Mouse (Mus musculus) G1E (cell line): Measurements from ENCODE around the gene Trp63. TPM values are rescaled to one million over a fixed set of nuclear protein-coding genes. Genes with fewer than 3 reads are reported as not detected.

Source experiments
- ATAC-seq: 2 replicates; pipeline ENCODE4 v1.8.0; 2016; ENCODE audit warnings: mild to moderate bottlenecking; ENCODE audit not compliant: insufficient number of reproducible peaks, poor library complexity, low FRiP score, severe bottlenecking; ENCODE audit errors: extremely low read depth
- DNase-seq: peaks from one replicate; pipeline ENCODE4 v3.0.0; 2012; ENCODE audit warnings: low spot score
- H3K27me3 ChIP-seq: 2 replicates; pipeline ENCODE4 v1.6.1; 2012; ENCODE audit warnings: mild to moderate bottlenecking, low read length, inconsistent platforms; ENCODE audit not compliant: insufficient read depth
- H3K36me3 ChIP-seq: replicated peaks from 2 replicates; pipeline ENCODE3; 2012; ENCODE audit warnings: mild to moderate bottlenecking, inconsistent platforms
- H3K4me1 ChIP-seq: 2 replicates; pipeline ENCODE4 v1.6.1; 2012; ENCODE audit warnings: low read depth, low read length, inconsistent platforms, mixed read lengths; ENCODE audit not compliant: insufficient read depth
- H3K4me3 ChIP-seq: 2 replicates; pipeline ENCODE4 v1.5.1; 2012; ENCODE audit warnings: low read depth, mild to moderate bottlenecking, inconsistent platforms, low read length, moderate library complexity, mixed read lengths
- H3K9me3 ChIP-seq: replicated peaks from 2 replicates; pipeline ENCODE4 v1.6.1; 2012; ENCODE audit warnings: inconsistent platforms
- CTCF ChIP-seq: IDR thresholded peaks from 2 replicates; pipeline ENCODE4 v1.5.1; 2012; ENCODE audit warnings: low read depth, low read length, inconsistent platforms, mixed read lengths
- GATA1 ChIP-seq: IDR thresholded peaks from 2 replicates; pipeline ENCODE4 v1.6.1; 2012; ENCODE audit warnings: borderline replicate concordance, low read length, inconsistent platforms, mixed read lengths
- GATA2 ChIP-seq: IDR thresholded peaks from 2 replicates; pipeline ENCODE4 v1.6.1; 2012; ENCODE audit warnings: low read depth, low read length, inconsistent platforms, borderline replicate concordance
- POLR2AphosphoS5 ChIP-seq: IDR thresholded peaks from 2 replicates; pipeline ENCODE4 v1.6.1; 2012; ENCODE audit warnings: low read depth, low read length, inconsistent platforms; ENCODE audit not compliant: insufficient replicate concordance
- TAL1 ChIP-seq: conservative IDR thresholded peaks from 2 replicates; pipeline ENCODE4 v1.6.1; 2012; ENCODE audit warnings: low read depth, low read length, inconsistent platforms, mixed read lengths
- polyA plus RNA-seq: library from polyadenylated mRNA; stranded (reverse); fragments of >175 nt; gene quantifications from 2 replicates; pipeline ENCODE4 v1.2.3, GENCODE M21; 2012
- total RNA-seq, 2 experiments: library from RNA; stranded (forward) in 1 of 2; stranded (reverse) in 1 of 2; fragments of 200-1000 nt in 1 of 2; fragments of >200 nt in 1 of 2; fragmentation: Nextera tagmentation in 1 of 2; gene quantifications; 2 replicates each; pipeline ENCODE4 v1.2.3; 2014 to 2017

Trp63 gene
- total and polyA plus RNA-seq, 3 experiments = 0.16 TPM; not detected in 2

GRCm38 (mm10) chr16:25727001-25727400, 43.4 kb downstream of the Trp63 start:
- no peak for DNase-seq
- TF ChIP-seq GATA2 (no peak), CTCF (no peak), POLR2AphosphoS5 (no peak), GATA1 (no peak), TAL1 (no peak)
- Histone ChIP-seq H3K36me3 (no peaks in the 10 kb centered on the region), H3K4me1 (no peaks in the 10 kb centered on the region), H3K9me3 (peaks cover 7% of the 10 kb centered on the region), H3K4me3 (no peak overlapping the region), H3K27me3 (no peaks in the 10 kb centered on the region)
- ATAC-seq = no peak

GRCm38 (mm10) chr16:25727957-25728506, 44.5 kb downstream of the Trp63 start:
- Histone ChIP-seq H3K36me3 (no peaks in the 10 kb centered on the region), H3K9me3 (peaks cover 8% of the 10 kb centered on the region), H3K4me3 (no peak overlapping the region), H3K27me3 (no peaks in the 10 kb centered on the region), H3K4me1 (no peaks in the 10 kb centered on the region)
- no peak for TF ChIP-seq CTCF
- TF ChIP-seq TAL1 = no peak
- no peak for TF ChIP-seq POLR2AphosphoS5
- TF ChIP-seq GATA1 = no peak
- no peak for TF ChIP-seq GATA2
- DNase-seq = no peak
- ATAC-seq = no peak

- Histone ChIP-seq H3K4me1 (no peaks in the 10 kb centered on the region), H3K27me3 (no peaks in the 10 kb centered on the region), H3K9me3 (peaks cover 9% of the 10 kb centered on the region; the same call in 1 of the 2 replicates), H3K4me3 (no peak overlapping the region), H3K36me3 (no peaks in the 10 kb centered on the region)
- DNase-seq = no peak
- no peak for ATAC-seq
- no peak for TF ChIP-seq TAL1
- no peak for TF ChIP-seq POLR2AphosphoS5
- TF ChIP-seq GATA1 = no peak
- TF ChIP-seq CTCF = no peak
- no peak for TF ChIP-seq GATA2
Observed at GRCm38 (mm10) chr16:25736912-25737311, 53.3 kb downstream of the Trp63 start.

DNA sequence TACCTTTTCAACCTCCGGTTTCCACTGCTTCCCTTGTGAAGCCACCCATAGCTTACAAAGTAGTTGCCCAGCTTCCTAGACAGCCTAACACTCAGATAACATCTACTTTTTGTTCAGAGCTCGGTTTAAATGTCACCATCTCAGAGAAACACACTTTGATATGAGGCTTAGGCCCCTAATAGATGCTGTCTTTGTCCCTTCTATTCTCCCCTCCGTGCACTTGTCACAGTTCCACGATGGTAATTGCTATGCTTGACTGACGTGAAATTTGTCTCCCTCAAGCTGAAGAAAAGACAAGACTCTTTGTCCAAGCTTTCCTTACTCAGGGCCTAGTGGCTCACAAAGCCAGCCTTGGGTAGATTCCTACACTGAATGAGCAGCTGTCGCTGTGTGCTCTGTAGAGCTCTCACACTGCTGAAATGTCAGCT, 54.1 kb downstream of the Trp63 start:
- peaks cover 9% of the 10 kb centered on the region; the same call in 1 of the 2 replicates for H3K9me3 ChIP-seq
- no peaks in the 10 kb centered on the region for H3K27me3 ChIP-seq
- no peak for TF ChIP-seq GATA2
- no peak for TF ChIP-seq GATA1
- TF ChIP-seq TAL1 = no peak
- no peak for TF ChIP-seq CTCF
- TF ChIP-seq POLR2AphosphoS5 = no peak
- no peaks in the 10 kb centered on the region for H3K36me3 ChIP-seq
- DNase-seq (no peak), ATAC-seq (no peak)
- H3K4me1 ChIP-seq = no peaks in the 10 kb centered on the region
- H3K4me3 ChIP-seq = no peak overlapping the region

DNA sequence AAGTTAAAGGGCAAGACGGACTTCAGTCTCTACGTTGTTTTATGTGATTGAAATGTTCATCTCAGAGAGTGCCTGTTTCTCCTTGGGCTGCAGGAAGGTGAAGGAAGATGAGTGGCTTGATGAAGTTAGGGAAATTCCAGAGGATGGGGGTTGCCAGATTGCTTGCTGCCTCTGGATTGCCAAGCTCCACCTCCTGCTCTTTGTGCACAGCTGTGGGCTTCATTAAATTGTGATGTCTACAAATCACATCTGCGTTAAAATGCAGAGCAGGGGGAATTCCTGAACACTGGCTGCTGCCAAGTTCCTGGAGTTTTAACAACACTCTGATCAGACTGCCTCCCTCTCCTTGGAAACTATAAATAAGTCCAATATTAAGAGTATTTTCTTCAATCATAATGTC, 63.2 kb downstream of the Trp63 start:
- no peak for ATAC-seq
- H3K4me3 ChIP-seq = no peak overlapping the region
- H3K36me3 ChIP-seq = no peaks in the 10 kb centered on the region
- no peaks in the 10 kb centered on the region for H3K4me1 ChIP-seq
- H3K9me3 ChIP-seq = peaks cover 7% of the 10 kb centered on the region
- DNase-seq = no peak
- no peak for TF ChIP-seq TAL1
- no peak for TF ChIP-seq CTCF
- TF ChIP-seq GATA2 = no peak
- TF ChIP-seq GATA1 = no peak
- TF ChIP-seq POLR2AphosphoS5 = no peak
- no peaks in the 10 kb centered on the region for H3K27me3 ChIP-seq

DNA sequence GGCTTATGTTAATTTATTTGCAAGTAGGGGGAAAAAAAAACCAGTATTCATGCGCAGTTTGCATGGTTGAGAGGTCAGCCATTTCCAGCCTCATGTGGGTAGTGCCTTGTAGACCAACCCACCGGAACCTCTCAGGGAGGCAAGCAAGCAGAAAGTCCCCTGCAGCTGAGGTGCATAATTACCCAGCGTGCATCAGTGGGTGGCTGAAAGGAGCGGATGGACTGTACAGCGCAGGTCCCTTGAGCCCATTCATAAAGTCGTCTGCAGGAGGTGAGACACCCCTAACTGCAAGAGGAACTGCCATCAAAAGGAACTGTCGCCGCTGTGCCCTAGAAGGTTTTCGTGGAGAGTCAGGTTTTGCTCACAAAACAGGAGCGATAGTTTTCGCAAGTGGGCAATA, 68.3 kb downstream of the Trp63 start:
- peaks cover 21% of the 10 kb centered on the region for H3K9me3 ChIP-seq
- no peaks in the 10 kb centered on the region for H3K4me1 ChIP-seq
- H3K4me3 ChIP-seq = no peak overlapping the region
- no peaks in the 10 kb centered on the region for H3K36me3 ChIP-seq
- DNase-seq (no peak), ATAC-seq (no peak)
- no peak for TF ChIP-seq CTCF
- TF ChIP-seq GATA2 = no peak
- TF ChIP-seq TAL1 = no peak
- H3K27me3 ChIP-seq = no peaks in the 10 kb centered on the region
